Mouse (Mus musculus): ENCODE results near the gene Gpsm3.

- no peak for TF ChIP-seq NRF1 (IDR thresholded peaks at IDR 0.05; ENCODE audit: low read depth, low read length)
- TF ChIP-seq CTCF (conservative IDR thresholded peaks at IDR 0.05 in 1 of 2, IDR thresholded peaks at IDR 0.05 in 1 of 2; ENCODE audit: low read depth in 2 of 2, low read length in 2 of 2) = no peak
- TF ChIP-seq RAD21 (IDR thresholded peaks at IDR 0.05; ENCODE audit: low read depth, low read length) = no peak
- no peak for TF ChIP-seq POLR2A (IDR thresholded peaks at IDR 0.05; ENCODE audit: low read depth, low read length)
- no peak for TF ChIP-seq CHD2 (IDR thresholded peaks at IDR 0.05; ENCODE audit: low read length)
- no peak for TF ChIP-seq HCFC1 (IDR thresholded peaks at IDR 0.05; ENCODE audit: low read depth, low read length)
- no peak for TF ChIP-seq ZKSCAN1 (IDR thresholded peaks at IDR 0.05; ENCODE audit: borderline replicate concordance, low read depth, low read length)
- no peak for TF ChIP-seq TBP (conservative IDR thresholded peaks at IDR 0.05; ENCODE audit: low read depth, low read length)
- no peak for TF ChIP-seq SMC3 (IDR thresholded peaks at IDR 0.05; ENCODE audit: low read depth, low read length)
- no peak for TF ChIP-seq MAZ (IDR thresholded peaks at IDR 0.05; ENCODE audit: low read depth, low read length)
Measured at GRCm38 (mm10) chr17:34606186-34607039, 16.8 kb downstream of the Gpsm3 start.

Measured in CH12.LX (cell line).